Mouse (Mus musculus) forebrain, postnatal 0 days (tissue): ENCODE data around the gene Rhot2. TPM values are rescaled to one million over a fixed set of nuclear protein-coding genes. Genes with fewer than 3 reads are reported as not detected.

Source experiments
- ATAC-seq: fragments of 200-750 bp; cut with Nextera tagmentation; 2 replicates; pipeline ENCODE4 v1.8.0; 2017; ENCODE audit warnings: mild to moderate bottlenecking, moderate library complexity
- DNase-seq: peaks from one replicate; pipeline ENCODE4 v3.0.0-alpha.2; 2015
- H3K27ac ChIP-seq: fragments of 300-500 bp; sonication (generic); 2 replicates; pipeline ENCODE4 v1.5.1; 2014; ENCODE audit warnings: low read depth, mild to moderate bottlenecking, antibody characterized with exemption, low read length, moderate library complexity, mixed read lengths
- H3K27me3 ChIP-seq: fragments of 300-500 bp; sonication (generic); 2 replicates; pipeline ENCODE4 v1.6.1; 2014; ENCODE audit warnings: mild to moderate bottlenecking, low read length, mixed read lengths; ENCODE audit not compliant: insufficient read depth
- H3K36me3 ChIP-seq: fragments of 300-500 bp; sonication (generic); 2 replicates; pipeline ENCODE4 v1.6.1; 2014; ENCODE audit warnings: mild to moderate bottlenecking, moderate library complexity; ENCODE audit not compliant: insufficient read depth
- H3K4me1 ChIP-seq: fragments of 300-500 bp; sonication (generic); 2 replicates; pipeline ENCODE4 v1.6.1; 2014; ENCODE audit warnings: antibody characterized with exemption; ENCODE audit not compliant: insufficient read depth
- H3K4me2 ChIP-seq: fragments of 300-500 bp; sonication (generic); 2 replicates; pipeline ENCODE4 v1.6.1; 2014; ENCODE audit warnings: low read depth, mild to moderate bottlenecking, moderate library complexity
- H3K4me3 ChIP-seq: fragments of 300-500 bp; sonication (generic); 2 replicates; pipeline ENCODE4 v1.5.1; 2014; ENCODE audit warnings: low read depth, low read length, mixed read lengths
- H3K9ac ChIP-seq: fragments of 300-500 bp; sonication (generic); 2 replicates; pipeline ENCODE4 v1.6.1; 2014; ENCODE audit warnings: mild to moderate bottlenecking
- H3K9me3 ChIP-seq: fragments of 300-500 bp; sonication (generic); 2 replicates; pipeline ENCODE4 v1.6.1; 2016; ENCODE audit warnings: low read length
- CTCF ChIP-seq: sonication (generic); IDR thresholded peaks from 2 replicates; pipeline ENCODE4 v1.5.1; 2016; ENCODE audit warnings: antibody characterized with exemption, control low read depth, low read depth
- WGBS: fragments of 180-500 bp; shearing (Covaris S2); extraction: QIAGEN DNeasy Blood & Tissue Kit; methylation state at CpG from one replicate; pipeline ENCODE4 v1.1.7; 2014; 5-methylcytosine and 5-hydroxymethylcytosine counted together
- polyA plus RNA-seq: library from polyadenylated mRNA; unstranded; fragments of >200 nt; fragmentation: Nextera tagmentation; extraction: Ambion mirVana; gene quantifications from 2 replicates; pipeline ENCODE4 v1.2.1, GENCODE M21; 2015
- total RNA-seq: library from RNA; depleted of rRNA; stranded (reverse); fragments of >200 nt; gene quantifications from 2 replicates; pipeline ENCODE4 v1.2.3, GENCODE M21; 2014

Gene Rhot2
- total and polyA plus RNA-seq, 2 experiments from 2014 or later, result 11.3 to 53.1 TPM

- Histone ChIP-seq H3K4me1 (peaks cover 22% of the 10 kb centered on the region), H3K4me2 (no peak within 1 kb of the TSS), H3K9ac (no peak within 1 kb of the TSS), H3K27me3 (no peaks in the 10 kb centered on the region), H3K4me3 (no peak within 1 kb of the TSS), H3K27ac (no peak within 1 kb of the TSS), H3K9me3 (no peaks in the 10 kb centered on the region), H3K36me3 (peaks cover 38% of the 10 kb centered on the region)
- no peak for TF ChIP-seq CTCF
- ATAC-seq, result no peak
- DNase-seq, result no peak
- 96% methylated on average over 22 of the region's 22 CpGs for WGBS
Measured at GRCm38 (mm10) chr17:25841117-25841880, 3.4 kb downstream of the Rhot2 start, which contains the start of gene Gm20683. Gm20683 (minus strand) TSS chr17:25841763.

- no peak overlapping the region for H3K9ac ChIP-seq
- DNase-seq, result no peak
- 95% methylated on average over 6 of the region's 6 CpGs for WGBS
- H3K9me3 ChIP-seq, result no peaks in the 10 kb centered on the region
- no peak overlapping the region for H3K27ac ChIP-seq
- TF ChIP-seq CTCF, result no peak
- H3K27me3 ChIP-seq, result no peaks in the 10 kb centered on the region
- no peak overlapping the region for H3K4me2 ChIP-seq
- H3K36me3 ChIP-seq, result peaks cover 38% of the 10 kb centered on the region
- peaks cover 28% of the 10 kb centered on the region for H3K4me1 ChIP-seq
- ATAC-seq, result no peak
- H3K4me3 ChIP-seq, result no peak overlapping the region
Measured at GRCm38 (mm10) chr17:25840519-25840918, 4.1 kb downstream of the Rhot2 start.

GRCm38 (mm10) chr17:25839455-25840235, 5.0 kb downstream of the Rhot2 start:
- no peak overlapping the region for H3K27ac ChIP-seq
- no peak overlapping the region for H3K9ac ChIP-seq
- no peaks in the 10 kb centered on the region for H3K27me3 ChIP-seq
- ATAC-seq, result no peak
- no peak for DNase-seq
- H3K4me3 ChIP-seq, result no peak overlapping the region
- H3K36me3 ChIP-seq, result peaks cover 38% of the 10 kb centered on the region
- TF ChIP-seq CTCF, result no peak
- H3K4me1 ChIP-seq, result peaks cover 29% of the 10 kb centered on the region
- WGBS, result 90% methylated on average over 14 of the region's 14 CpGs
- no peak overlapping the region for H3K4me2 ChIP-seq
- H3K9me3 ChIP-seq, result no peaks in the 10 kb centered on the region

- TF ChIP-seq CTCF, result no peak
- Histone ChIP-seq H3K4me1 (peaks cover 33% of the 10 kb centered on the region), H3K36me3 (peaks cover 38% of the 10 kb centered on the region), H3K4me3 (no peak overlapping the region), H3K27ac (no peak overlapping the region), H3K4me2 (no peak overlapping the region), H3K27me3 (no peaks in the 10 kb centered on the region), H3K9me3 (no peaks in the 10 kb centered on the region), H3K9ac (no peak overlapping the region)
- ATAC-seq (no peak), DNase-seq (no peak)
- WGBS, result 89% methylated on average over 4 of the region's 4 CpGs
Measured at GRCm38 (mm10) chr17:25838904-25839303, 5.7 kb downstream of the Rhot2 start.

GRCm38 (mm10) chr17:25837533-25837932, 7.1 kb downstream of the Rhot2 start:
- Histone ChIP-seq H3K9me3 (no peaks in the 10 kb centered on the region), H3K27me3 (no peaks in the 10 kb centered on the region), H3K4me3 (no peak overlapping the region), H3K4me2 (peak overlapping the region; percentile 89), H3K36me3 (peaks cover 38% of the 10 kb centered on the region), H3K4me1 (peaks cover 27% of the 10 kb centered on the region), H3K27ac (peak overlapping the region; percentile 84), H3K9ac (peak overlapping the region; percentile 77; the same call in 1 of the 2 replicates)
- no peak for DNase-seq
- no peak for TF ChIP-seq CTCF
- ATAC-seq, result no peak
- 15% methylated on average over 3 of the region's 3 CpGs for WGBS

- Histone ChIP-seq H3K36me3 (peaks cover 34% of the 10 kb centered on the region), H3K9ac (peak within 1 kb of the TSS; percentile 77), H3K4me3 (peak within 1 kb of the TSS; percentile 61), H3K27me3 (no peaks in the 10 kb centered on the region), H3K4me1 (peaks cover 28% of the 10 kb centered on the region), H3K27ac (peak within 1 kb of the TSS; percentile 84), H3K9me3 (no peaks in the 10 kb centered on the region), H3K4me2 (peak within 1 kb of the TSS; percentile 89)
- TF ChIP-seq CTCF, result no peak
- ATAC-seq (peak; percentile 73), DNase-seq (peak; percentile 94)
- WGBS, result 2% methylated on average over 26 of the region's 29 CpGs
Measured at GRCm38 (mm10) chr17:25837076-25837410, 7.6 kb downstream of the Rhot2 start, which contains the start of gene Rhbdl1. Rhbdl1 (minus strand) TSS chr17:25837295.
